Mouse (Mus musculus) myocyte (in vitro differentiated cells): ENCODE results near the gene Kera.

ENCODE experiments used
- POLR2A ChIP-seq: IDR thresholded peaks from one replicate; pipeline ENCODE4 v1.6.1; 2011; ENCODE audit warnings: low read depth, mild to moderate bottlenecking, control low read depth, moderate library complexity; ENCODE audit not compliant: insufficient read length
- TCF12 ChIP-seq: IDR thresholded peaks from one replicate; pipeline ENCODE4 v1.6.1; 2011; ENCODE audit warnings: mild to moderate bottlenecking, control low read depth; ENCODE audit not compliant: poor library complexity, insufficient read depth, severe bottlenecking

GRCm38 (mm10) chr10:97564957-97565856, 41.5 kb upstream of the Kera start, which contains the start of gene Lum:
- TF ChIP-seq POLR2A, result no peak
- no peak for TF ChIP-seq TCF12
